Mouse (Mus musculus): Measurements from ENCODE around the gene Tmem145.

DNA sequence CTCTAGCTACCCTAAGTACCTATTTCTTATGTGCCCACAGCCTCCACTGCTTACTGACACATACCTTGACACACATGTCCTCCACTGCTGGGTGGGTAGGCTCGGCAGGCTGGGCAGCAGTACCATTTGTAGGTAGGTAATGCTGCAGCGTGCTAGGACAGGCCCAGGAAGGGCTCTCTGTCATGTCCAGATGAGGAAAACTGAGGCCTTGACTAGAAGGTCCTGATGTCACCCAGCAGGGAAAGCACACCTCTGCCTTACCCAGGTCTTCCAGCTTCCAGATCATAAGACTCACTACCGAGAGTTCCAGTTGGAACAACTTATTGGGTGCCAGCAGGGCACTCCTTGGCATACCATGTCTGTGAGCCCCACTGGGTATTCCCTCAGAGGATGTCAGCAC, 30.9 kb upstream of the Tmem145 start:
- no peak for TF ChIP-seq CTCF (IDR thresholded peaks at IDR 0.05; ENCODE audit: control insufficient read depth, insufficient read depth, insufficient replicate concordance, low read depth, low read length)
- no peak for TF ChIP-seq POLR2A (IDR thresholded peaks at IDR 0.05; ENCODE audit: control insufficient read depth, low read depth, low read length)
